Mouse (Mus musculus) small intestine, adult 2 months (tissue): ENCODE results near the gene Ror1. TPM values are rescaled to one million over a fixed set of nuclear protein-coding genes. Genes with fewer than 3 reads are reported as not detected.

Experiments
- H3K27ac ChIP-seq: fragments of 200-500 bp; 2 replicates; pipeline ENCODE4 v1.5.1; 2012; ENCODE audit warnings: low read depth, low read length, control low read depth, inconsistent platforms; ENCODE audit not compliant: insufficient read depth
- H3K27me3 ChIP-seq: fragments of 200-500 bp; 2 replicates; pipeline ENCODE4 v1.6.1; 2012; ENCODE audit warnings: mild to moderate bottlenecking, moderate library complexity, low read length, inconsistent platforms; ENCODE audit not compliant: control insufficient read depth, insufficient read depth
- H3K36me3 ChIP-seq: fragments of 200-500 bp; 2 replicates; pipeline ENCODE4 v1.6.1; 2012; ENCODE audit warnings: mild to moderate bottlenecking, low read length, control low read depth, inconsistent platforms; ENCODE audit not compliant: control insufficient read depth, insufficient read depth
- H3K4me1 ChIP-seq: fragments of 200-500 bp; 2 replicates; pipeline ENCODE4 v1.6.1; 2012; ENCODE audit warnings: low read length, inconsistent platforms, mixed read lengths; ENCODE audit not compliant: control insufficient read depth, insufficient read depth, insufficient read length
- H3K4me3 ChIP-seq: fragments of 200-500 bp; 2 replicates; pipeline ENCODE4 v1.5.1; 2012; ENCODE audit warnings: low read depth, mild to moderate bottlenecking, control low read depth, inconsistent platforms, low read length, moderate library complexity
- CTCF ChIP-seq: fragments of 200-500 bp; IDR thresholded peaks from 2 replicates; pipeline ENCODE4 v1.5.1; 2012; ENCODE audit warnings: low read depth, mild to moderate bottlenecking, control low read depth, inconsistent platforms, low read length, moderate library complexity, mixed read lengths; ENCODE audit not compliant: insufficient replicate concordance, insufficient read length; ENCODE audit errors: extremely low read depth
- POLR2A ChIP-seq: fragments of 200-500 bp; IDR thresholded peaks from 2 replicates; pipeline ENCODE4 v1.6.1; 2012; ENCODE audit warnings: low read depth, mild to moderate bottlenecking, control low read depth, inconsistent platforms, low read length, moderate library complexity
- whole genome bisulfite sequencing: fragments of 180-500 bp; shearing (Covaris S2); methylation state at CpG from one replicate; pipeline ENCODE4 v1.1.7; 2018; 5-methylcytosine and 5-hydroxymethylcytosine counted together
- polyA plus RNA-seq: library from polyadenylated mRNA; depleted of rRNA; stranded (reverse); fragments of >200 nt; gene quantifications from 2 replicates; pipeline ENCODE4 v1.2.3, GENCODE M21; 2012; rRNA removed

Ror1 gene
- polyA plus RNA-seq, 1 experiment: 0.43 TPM

GRCm38 (mm10) chr4:100462493-100463120 lies 367.0 kb downstream of the Ror1 start:
- 60% methylated on average over 9 of the region's 9 CpGs for WGBS
- H3K4me1 ChIP-seq: no peaks in the 10 kb centered on the region
- no peak overlapping the region for H3K4me3 ChIP-seq
- TF ChIP-seq POLR2A: no peak
- no peak for TF ChIP-seq CTCF
- no peaks in the 10 kb centered on the region for H3K36me3 ChIP-seq
- no peak overlapping the region for H3K27ac ChIP-seq
- no peaks in the 10 kb centered on the region for H3K27me3 ChIP-seq

GRCm38 (mm10) chr4:100478592-100479321 lies 383.2 kb downstream of the Ror1 start, which contains the start of gene Ube2u:
TSS of gene Ube2u (plus strand) at chr4:100478849.
- Histone ChIP-seq H3K27ac (no peak within 1 kb of the TSS), H3K4me3 (no peak within 1 kb of the TSS)
- 18% methylated on average over 15 of the region's 15 CpGs for WGBS

GRCm38 (mm10) chr4:100488447-100488846 lies 392.9 kb downstream of the Ror1 start:
- no peak for TF ChIP-seq POLR2A
- no peak for TF ChIP-seq CTCF
- 78% methylated on average over 3 of the region's 3 CpGs for WGBS
- no peaks in the 10 kb centered on the region for H3K36me3 ChIP-seq
- H3K4me1 ChIP-seq: no peaks in the 10 kb centered on the region
- H3K27ac ChIP-seq: no peak overlapping the region
- H3K4me3 ChIP-seq: no peak overlapping the region
- no peaks in the 10 kb centered on the region for H3K27me3 ChIP-seq

More at GRCm38 (mm10) chr4:100478592-100479321, 383.2 kb downstream of the Ror1 start, which contains the start of gene Ube2u:
- H3K27me3 ChIP-seq: no peaks in the 10 kb centered on the region
- no peaks in the 10 kb centered on the region for H3K4me1 ChIP-seq
- H3K36me3 ChIP-seq: no peaks in the 10 kb centered on the region
- no peak for TF ChIP-seq POLR2A
- TF ChIP-seq CTCF: no peak

Other genes with a start within 250 kb of the Ror1 start
- 13.1 and 23.8 TPM in 2 replicates for gene Pgm1, start 166.4 kb upstream of the Ror1 start, polyA plus RNA-seq
- 0.03 and 0.15 TPM in 2 replicates for gene Itgb3bp, start 166.0 kb upstream of the Ror1 start, polyA plus RNA-seq